Mouse (Mus musculus): Measurements from ENCODE around the gene Lzic. TPM values are rescaled to one million over a fixed set of nuclear protein-coding genes. Genes with fewer than 3 reads are reported as not detected.

The Lzic gene
- polyA plus RNA-seq (2014; fragmentation: Nextera tagmentation; extraction: Ambion mirVana) = 45.9 and 49.3 TPM in 2 replicates

DNA sequence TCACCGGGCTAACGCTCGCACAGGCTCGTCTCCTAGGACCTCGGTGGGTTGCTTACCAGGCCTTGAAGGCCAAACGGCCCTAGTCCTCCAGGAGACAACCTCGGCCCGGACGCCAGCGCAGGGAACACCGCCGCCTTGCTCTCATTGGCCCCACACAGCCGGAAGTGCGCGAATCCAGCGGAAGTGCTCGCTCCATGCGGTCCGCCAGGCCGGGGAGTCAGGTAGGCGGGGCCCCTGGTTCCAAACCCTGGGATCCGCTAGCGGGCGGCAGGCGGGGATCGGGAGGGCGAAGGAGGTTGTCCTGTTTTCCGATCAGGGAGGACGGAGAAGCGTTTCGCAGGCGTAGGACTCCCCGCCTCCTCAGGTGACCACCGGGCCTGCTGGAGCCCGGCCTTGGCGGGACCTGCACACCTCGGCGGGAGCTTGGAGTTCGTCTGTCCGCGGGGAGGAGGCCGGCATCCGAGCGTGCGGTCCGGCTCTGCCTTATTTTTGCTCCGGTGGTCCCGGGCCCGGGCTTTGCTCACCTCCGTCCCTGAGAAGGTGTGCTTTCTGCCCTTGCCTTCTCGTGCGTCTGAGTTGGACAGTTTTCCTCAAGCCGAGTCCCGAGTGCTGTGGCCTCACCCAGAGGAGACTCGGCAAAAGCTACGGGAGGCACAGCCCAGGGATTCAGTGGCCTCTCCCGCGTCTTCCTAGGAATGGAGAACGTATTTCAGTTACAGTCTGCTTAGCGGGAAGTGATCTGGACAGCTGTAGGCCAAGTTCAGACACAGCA, at the start of gene Lzic, which contains the start of gene Nmnat1:
Gene Lzic, plus strand, starts transcription at position 177 of the 772 bp plus-strand sequence.
Gene Nmnat1, minus strand, starts transcription at position 150 of the 772 bp plus-strand sequence.
- ATAC-seq (ENCODE audit: insufficient number of reproducible peaks, insufficient read depth, low FRiP score, low read depth) = peak; percentile 97

DNA sequence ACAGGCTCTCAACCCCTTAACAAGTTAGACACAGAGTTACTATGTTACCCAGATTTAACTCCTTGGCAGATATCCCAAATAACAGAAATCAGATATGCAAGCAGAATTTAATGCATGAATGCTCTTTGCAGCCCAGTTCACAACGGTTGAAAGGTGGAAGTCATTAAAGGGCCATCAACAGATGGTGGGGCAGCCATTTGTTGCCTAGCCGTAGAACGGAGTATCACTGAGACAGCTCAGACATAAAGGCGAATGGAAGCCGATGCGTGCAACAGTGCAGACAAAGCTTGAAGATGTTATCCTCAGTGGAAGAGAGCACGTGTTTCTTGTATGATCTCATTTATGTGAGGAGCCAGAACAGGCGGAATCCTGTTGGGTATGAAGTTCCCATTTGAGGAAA, 44.5 kb upstream of the Lzic start:
- no peak overlapping the region for H3K4me2 ChIP-seq (replicated peaks; ENCODE audit: low read depth, low read length)
- no peak overlapping the region for H3K27ac ChIP-seq (ENCODE audit: low read length)
- H3K9me3 ChIP-seq (ENCODE audit: control insufficient read depth, low read depth, low read length) = no peaks in the 10 kb centered on the region
- H3K4me1 ChIP-seq (ENCODE audit: control insufficient read depth, insufficient read depth, low read length) = 0 out of 2 replicates have a peak, but pooled peaks cover under 1% of the 10 kb centered on the region
- no peak for ATAC-seq (ENCODE audit: insufficient number of reproducible peaks, insufficient read depth, low FRiP score, low read depth)
- H3K9ac ChIP-seq (replicated peaks; ENCODE audit: low read depth, low read length) = no peak overlapping the region
- H3K27me3 ChIP-seq (ENCODE audit: control insufficient read depth, insufficient read depth, low read length) = no peaks in the 10 kb centered on the region
- WGBS = 73% methylated on average over 8 of the region's 8 CpGs
- H3K36me3 ChIP-seq (ENCODE audit: control insufficient read depth, insufficient read depth, low read length) = no peaks in the 10 kb centered on the region
- H3K4me3 ChIP-seq (ENCODE audit: low read depth, low read length) = no peak overlapping the region

More for the DNA sequence above, at the start of gene Lzic, which contains the start of gene Nmnat1:
- Histone ChIP-seq H3K4me2 (replicated peaks; ENCODE audit: low read depth, low read length) (peak within 1 kb of the TSS; percentile 58), H3K27me3 (ENCODE audit: control insufficient read depth, insufficient read depth, low read length) (no peaks in the 10 kb centered on the region), H3K4me1 (ENCODE audit: control insufficient read depth, insufficient read depth, low read length) (peaks cover 11% of the 10 kb centered on the region), H3K36me3 (ENCODE audit: control insufficient read depth, insufficient read depth, low read length) (peaks cover 32% of the 10 kb centered on the region), H3K9me3 (ENCODE audit: control insufficient read depth, low read depth, low read length) (no peaks in the 10 kb centered on the region), H3K4me3 (ENCODE audit: low read depth, low read length) (peak within 1 kb of the TSS; percentile 73), H3K9ac (replicated peaks; ENCODE audit: low read depth, low read length) (peak within 1 kb of the TSS; percentile 52), H3K27ac (ENCODE audit: low read length) (peak within 1 kb of the TSS; percentile 68)
- WGBS = under 1% methylated on average over 60 of the region's 60 CpGs

DNA sequence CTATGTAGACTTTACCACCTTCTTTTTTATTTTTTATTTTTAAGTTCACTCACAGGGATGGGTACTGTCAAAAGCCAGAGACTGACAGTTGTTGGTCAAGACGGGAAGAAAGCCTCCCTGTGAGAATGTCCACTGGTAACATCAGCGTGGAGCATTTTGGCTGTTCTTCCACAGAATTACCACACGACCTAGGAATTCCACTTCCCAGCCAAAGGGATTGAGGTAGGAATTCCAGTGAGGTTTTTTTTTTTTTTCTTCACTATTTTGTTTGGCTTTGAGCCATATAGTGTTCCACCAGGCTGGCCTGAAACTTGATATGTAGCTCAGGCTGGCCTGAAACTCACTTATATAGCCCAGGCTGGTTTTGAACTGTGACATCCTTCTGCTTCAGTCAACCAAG, 42.6 kb upstream of the Lzic start:
- WGBS = 30% methylated on average over 3 of the region's 3 CpGs
- H3K27ac ChIP-seq (ENCODE audit: low read length) = no peak overlapping the region

DNA sequence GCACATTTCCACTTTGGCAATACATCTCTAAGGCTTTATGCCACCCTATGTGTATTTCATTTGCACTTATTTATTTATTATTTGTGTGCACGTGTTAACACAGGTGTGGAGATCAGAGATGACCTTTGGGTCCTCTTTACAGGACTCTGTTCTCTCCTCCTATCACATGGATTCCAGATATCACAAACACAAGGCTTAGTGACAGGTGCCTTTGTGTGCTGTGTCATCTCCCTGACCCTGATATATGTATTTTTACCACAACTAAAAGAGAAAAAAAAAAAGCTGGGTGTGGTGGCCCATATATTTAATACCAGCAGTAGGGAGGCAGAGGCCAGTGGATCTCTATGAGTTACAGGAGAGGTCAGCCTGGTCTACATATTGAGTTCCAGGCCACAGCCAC, 40.6 kb upstream of the Lzic start:
- H3K9me3 ChIP-seq (ENCODE audit: control insufficient read depth, low read depth, low read length) = no peaks in the 10 kb centered on the region
- H3K9ac ChIP-seq (replicated peaks; ENCODE audit: low read depth, low read length) = no peak overlapping the region
- H3K36me3 ChIP-seq (ENCODE audit: control insufficient read depth, insufficient read depth, low read length) = no peaks in the 10 kb centered on the region
- H3K4me1 ChIP-seq (ENCODE audit: control insufficient read depth, insufficient read depth, low read length) = peaks cover 4% of the 10 kb centered on the region; the same call in 1 of the 2 replicates
- ATAC-seq (ENCODE audit: insufficient number of reproducible peaks, insufficient read depth, low FRiP score, low read depth) = no peak
- peak overlapping the region; percentile 88; the same call in 1 of the 2 replicates for H3K27ac ChIP-seq (ENCODE audit: low read length)
- peak overlapping the region; percentile 46 for H3K4me2 ChIP-seq (replicated peaks; ENCODE audit: low read depth, low read length)
- 57% methylated on average over 1 of the region's 1 CpGs for WGBS
- no peaks in the 10 kb centered on the region for H3K27me3 ChIP-seq (ENCODE audit: control insufficient read depth, insufficient read depth, low read length)
- H3K4me3 ChIP-seq (ENCODE audit: low read depth, low read length) = no peak overlapping the region; the same call in 1 of the 2 replicates

More for the DNA sequence above, 42.6 kb upstream of the Lzic start:
- ATAC-seq (ENCODE audit: insufficient number of reproducible peaks, insufficient read depth, low FRiP score, low read depth) = no peak
- Histone ChIP-seq H3K36me3 (ENCODE audit: control insufficient read depth, insufficient read depth, low read length) (no peaks in the 10 kb centered on the region), H3K4me1 (ENCODE audit: control insufficient read depth, insufficient read depth, low read length) (peaks cover 4% of the 10 kb centered on the region; the same call in 1 of the 2 replicates), H3K9me3 (ENCODE audit: control insufficient read depth, low read depth, low read length) (no peaks in the 10 kb centered on the region), H3K9ac (replicated peaks; ENCODE audit: low read depth, low read length) (no peak overlapping the region), H3K27me3 (ENCODE audit: control insufficient read depth, insufficient read depth, low read length) (no peaks in the 10 kb centered on the region), H3K4me3 (ENCODE audit: low read depth, low read length) (no peak overlapping the region), H3K4me2 (replicated peaks; ENCODE audit: low read depth, low read length) (no peak overlapping the region)

DNA sequence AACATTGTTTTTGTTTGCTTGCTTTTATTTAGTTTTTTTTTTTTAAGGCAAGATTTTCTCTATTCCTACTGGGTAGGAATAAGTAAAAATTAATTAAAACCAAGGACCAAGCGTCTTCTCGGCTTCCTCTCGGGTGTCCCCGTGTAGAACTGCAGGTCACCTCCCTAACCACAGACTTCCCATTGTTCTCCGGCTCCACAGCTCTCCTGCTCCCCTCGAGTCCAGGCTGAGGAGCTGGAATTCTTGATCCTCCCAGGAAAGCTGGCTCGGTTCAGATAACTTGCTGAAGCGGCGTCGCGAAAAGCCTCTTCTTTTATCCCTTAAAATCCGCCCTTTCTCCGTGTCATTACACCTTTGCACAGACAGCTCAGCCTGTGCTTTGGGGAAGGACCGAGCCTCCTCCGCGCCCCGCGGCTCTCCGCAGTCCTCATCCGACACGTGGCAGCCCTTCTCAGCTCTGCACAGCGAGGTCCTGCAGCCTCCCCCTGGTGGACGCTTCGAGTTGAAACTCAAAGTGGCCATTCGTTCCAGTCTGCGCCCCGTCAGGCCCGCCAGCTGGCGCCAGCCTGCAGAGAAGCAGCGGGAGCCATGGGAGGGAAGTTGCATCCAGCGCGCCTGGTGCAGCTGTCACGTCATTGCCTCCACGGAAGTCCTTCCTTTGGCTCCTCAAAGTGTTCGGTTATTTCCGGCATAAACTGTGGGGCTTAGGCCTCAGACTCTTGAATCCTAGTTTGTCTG, 39.9 kb upstream of the Lzic start:
- peak; percentile 97 for ATAC-seq (ENCODE audit: insufficient number of reproducible peaks, insufficient read depth, low FRiP score, low read depth)
- H3K9ac ChIP-seq (replicated peaks; ENCODE audit: low read depth, low read length) = peak overlapping the region; percentile 45; the same call in 1 of the 2 replicates
- peak overlapping the region; percentile 22 for H3K4me3 ChIP-seq (ENCODE audit: low read depth, low read length)

DNA sequence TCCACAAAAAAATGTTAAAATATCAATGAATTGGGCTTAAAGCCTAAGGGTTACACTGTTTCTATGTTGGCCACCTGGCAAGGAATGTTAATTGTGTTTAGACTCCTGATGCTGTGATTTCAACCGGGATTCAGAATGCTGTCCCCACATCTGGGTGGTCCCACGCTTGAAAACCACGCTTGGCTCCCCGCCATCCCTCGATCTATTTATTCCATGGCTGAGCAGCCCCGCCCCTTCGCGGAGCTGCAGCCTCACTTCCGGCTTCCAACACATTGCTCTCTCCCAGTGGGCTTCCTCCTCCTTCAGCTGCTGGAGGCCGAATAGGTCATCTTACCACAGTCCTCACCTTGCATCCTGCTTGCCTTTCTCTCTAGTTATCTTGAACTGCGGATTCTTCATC, 39.2 kb upstream of the Lzic start:
- H3K27me3 ChIP-seq (ENCODE audit: control insufficient read depth, insufficient read depth, low read length) = no peaks in the 10 kb centered on the region
- no peaks in the 10 kb centered on the region for H3K9me3 ChIP-seq (ENCODE audit: control insufficient read depth, low read depth, low read length)
- peak overlapping the region; percentile 88 for H3K27ac ChIP-seq (ENCODE audit: low read length)
- H3K36me3 ChIP-seq (ENCODE audit: control insufficient read depth, insufficient read depth, low read length) = no peaks in the 10 kb centered on the region
- peak; percentile 31; the same call in 1 of the 2 replicates for ATAC-seq (ENCODE audit: insufficient number of reproducible peaks, insufficient read depth, low FRiP score, low read depth)
- H3K9ac ChIP-seq (replicated peaks; ENCODE audit: low read depth, low read length) = no peak overlapping the region
- no peak overlapping the region for H3K4me3 ChIP-seq (ENCODE audit: low read depth, low read length)
- WGBS = 2% methylated on average over 11 of the region's 11 CpGs
- peaks cover 4% of the 10 kb centered on the region; the same call in 1 of the 2 replicates for H3K4me1 ChIP-seq (ENCODE audit: control insufficient read depth, insufficient read depth, low read length)
- H3K4me2 ChIP-seq (replicated peaks; ENCODE audit: low read depth, low read length) = peak overlapping the region; percentile 46

More for the DNA sequence above, 39.9 kb upstream of the Lzic start:
- Histone ChIP-seq H3K27me3 (ENCODE audit: control insufficient read depth, insufficient read depth, low read length) (no peaks in the 10 kb centered on the region), H3K4me2 (replicated peaks; ENCODE audit: low read depth, low read length) (peak overlapping the region; percentile 46), H3K9me3 (ENCODE audit: control insufficient read depth, low read depth, low read length) (no peaks in the 10 kb centered on the region), H3K36me3 (ENCODE audit: control insufficient read depth, insufficient read depth, low read length) (no peaks in the 10 kb centered on the region), H3K4me1 (ENCODE audit: control insufficient read depth, insufficient read depth, low read length) (peaks cover 4% of the 10 kb centered on the region; the same call in 1 of the 2 replicates), H3K27ac (ENCODE audit: low read length) (peak overlapping the region; percentile 88)
- under 1% methylated on average over 36 of the region's 36 CpGs for WGBS

DNA sequence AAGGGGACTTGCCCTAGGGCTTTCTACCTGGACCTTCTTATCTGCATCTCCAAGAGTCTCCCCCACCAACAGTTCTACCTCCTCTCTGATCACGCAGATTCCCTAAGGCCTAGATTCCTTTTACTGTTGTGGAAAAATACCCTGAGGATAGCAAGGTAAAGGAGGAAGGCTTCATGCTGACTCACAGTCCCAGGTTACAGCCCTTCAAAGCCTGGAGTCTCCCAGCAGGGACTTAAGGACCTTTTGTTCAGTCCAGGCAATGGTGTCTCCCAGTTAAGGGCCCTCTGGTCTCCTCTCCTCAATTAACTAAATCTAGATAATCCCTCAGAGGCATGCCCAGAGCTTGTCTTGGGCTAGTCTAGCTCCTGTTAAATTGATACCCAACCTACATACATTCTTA, 38.7 kb upstream of the Lzic start:
- peaks cover 4% of the 10 kb centered on the region; the same call in 1 of the 2 replicates for H3K4me1 ChIP-seq (ENCODE audit: control insufficient read depth, insufficient read depth, low read length)
- H3K36me3 ChIP-seq (ENCODE audit: control insufficient read depth, insufficient read depth, low read length) = no peaks in the 10 kb centered on the region
- 63% methylated on average over 1 of the region's 1 CpGs for WGBS
- peak overlapping the region; percentile 46; the same call in 1 of the 2 replicates for H3K4me2 ChIP-seq (replicated peaks; ENCODE audit: low read depth, low read length)
- H3K27ac ChIP-seq (ENCODE audit: low read length) = peak overlapping the region; percentile 88
- H3K4me3 ChIP-seq (ENCODE audit: low read depth, low read length) = no peak overlapping the region
- no peaks in the 10 kb centered on the region for H3K9me3 ChIP-seq (ENCODE audit: control insufficient read depth, low read depth, low read length)
- no peak for ATAC-seq (ENCODE audit: insufficient number of reproducible peaks, insufficient read depth, low FRiP score, low read depth)
- H3K27me3 ChIP-seq (ENCODE audit: control insufficient read depth, insufficient read depth, low read length) = no peaks in the 10 kb centered on the region
- H3K9ac ChIP-seq (replicated peaks; ENCODE audit: low read depth, low read length) = no peak overlapping the region

DNA sequence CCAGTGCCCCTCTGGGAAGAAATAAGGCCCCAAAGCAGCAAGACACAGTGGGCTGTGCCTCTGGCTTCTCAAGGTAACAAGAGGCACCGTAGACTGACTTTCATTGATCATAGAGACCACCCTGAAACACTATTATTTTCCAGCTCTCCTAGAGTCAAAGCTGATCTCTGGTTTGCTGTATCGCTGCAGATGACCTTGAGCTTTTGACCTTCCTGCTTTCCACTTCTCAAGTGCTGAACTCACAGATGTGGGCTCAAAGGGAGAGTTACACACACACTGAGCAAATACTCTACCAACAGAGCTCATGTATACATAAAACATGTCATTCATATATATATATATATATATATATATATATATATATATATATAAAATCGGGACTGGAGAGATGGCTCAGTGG, 34.4 kb upstream of the Lzic start:
- peaks cover 2% of the 10 kb centered on the region; the same call in 1 of the 2 replicates for H3K4me1 ChIP-seq (ENCODE audit: control insufficient read depth, insufficient read depth, low read length)
- H3K4me2 ChIP-seq (replicated peaks; ENCODE audit: low read depth, low read length) = no peak overlapping the region
- 84% methylated on average over 3 of the region's 3 CpGs for WGBS
- no peak overlapping the region for H3K27ac ChIP-seq (ENCODE audit: low read length)
- no peak for ATAC-seq (ENCODE audit: insufficient number of reproducible peaks, insufficient read depth, low FRiP score, low read depth)
- no peaks in the 10 kb centered on the region for H3K9me3 ChIP-seq (ENCODE audit: control insufficient read depth, low read depth, low read length)
- no peaks in the 10 kb centered on the region for H3K27me3 ChIP-seq (ENCODE audit: control insufficient read depth, insufficient read depth, low read length)
- no peak overlapping the region for H3K4me3 ChIP-seq (ENCODE audit: low read depth, low read length)
- no peak overlapping the region for H3K9ac ChIP-seq (replicated peaks; ENCODE audit: low read depth, low read length)
- no peaks in the 10 kb centered on the region for H3K36me3 ChIP-seq (ENCODE audit: control insufficient read depth, insufficient read depth, low read length)
